Mouse (Mus musculus): ENCODE data around the gene Bcl11a. TPM values are rescaled to one million over a fixed set of nuclear protein-coding genes. Genes with fewer than 3 reads are reported as not detected.

The Bcl11a gene
- polyA plus RNA-seq, 1 experiment = not detected

GRCm38 (mm10) chr11:24092618-24093017 is 14.8 kb downstream of the Bcl11a start:
- H3K79me2 ChIP-seq (ENCODE audit: control insufficient read depth, insufficient read depth) = no peaks in the 10 kb centered on the region
- TF ChIP-seq MYOD1 (IDR thresholded peaks at IDR 0.05; ENCODE audit: control insufficient read depth in 1 of 3, insufficient read length in 2 of 3, low read depth in 2 of 3) = no peak
- H3K4me2 ChIP-seq (ENCODE audit: low read depth) = no peak overlapping the region
- H3K36me3 ChIP-seq (ENCODE audit: control insufficient read depth, insufficient read depth) = no peaks in the 10 kb centered on the region
- no peaks in the 10 kb centered on the region for H3K27me3 ChIP-seq (ENCODE audit: control insufficient read depth, insufficient read depth, insufficient read length)
- H3ac ChIP-seq (ENCODE audit: control insufficient read depth, insufficient read length) = no peak overlapping the region
- H3K4me3 ChIP-seq = no peak overlapping the region

GRCm38 (mm10) chr11:24094086-24094487 is 16.2 kb downstream of the Bcl11a start:
- no peaks in the 10 kb centered on the region for H3K79me2 ChIP-seq (ENCODE audit: control insufficient read depth, insufficient read depth)
- H3ac ChIP-seq (ENCODE audit: control insufficient read depth, insufficient read length) = no peak overlapping the region
- H3K27me3 ChIP-seq (ENCODE audit: control insufficient read depth, insufficient read depth, insufficient read length) = no peaks in the 10 kb centered on the region
- TF ChIP-seq MYOD1 (IDR thresholded peaks at IDR 0.05; ENCODE audit: control insufficient read depth in 1 of 3, insufficient read length in 2 of 3, low read depth in 2 of 3) = no peak
- no peak overlapping the region for H3K4me2 ChIP-seq (ENCODE audit: low read depth)
- no peaks in the 10 kb centered on the region for H3K36me3 ChIP-seq (ENCODE audit: control insufficient read depth, insufficient read depth)
- no peak overlapping the region for H3K4me3 ChIP-seq

- Histone ChIP-seq H3K36me3 (ENCODE audit: control insufficient read depth, insufficient read depth) (no peaks in the 10 kb centered on the region), H3ac (ENCODE audit: control insufficient read depth, insufficient read length) (no peak overlapping the region), H3K4me2 (ENCODE audit: low read depth) (no peak overlapping the region), H3K79me2 (ENCODE audit: control insufficient read depth, insufficient read depth) (no peaks in the 10 kb centered on the region), H3K27me3 (ENCODE audit: control insufficient read depth, insufficient read depth, insufficient read length) (no peaks in the 10 kb centered on the region), H3K4me3 (no peak overlapping the region)
- no peak for TF ChIP-seq USF1 (IDR thresholded peaks at IDR 0.05; ENCODE audit: low read depth)
- no peak for TF ChIP-seq TCF3 (IDR thresholded peaks at IDR 0.05; ENCODE audit: insufficient read length, low read depth)
- no peak for TF ChIP-seq MYOD1 (IDR thresholded peaks at IDR 0.05; ENCODE audit: control insufficient read depth in 1 of 3, insufficient read length in 2 of 3, low read depth in 2 of 3)
- TF ChIP-seq E2F4 (IDR thresholded peaks at IDR 0.05; ENCODE audit: insufficient read depth) = no peak
- TF ChIP-seq CEBPB (IDR thresholded peaks at IDR 0.05; ENCODE audit: insufficient read depth, poor library complexity, severe bottlenecking) = no peak
- no peak for TF ChIP-seq SRF (IDR thresholded peaks at IDR 0.05; ENCODE audit: control insufficient read depth, insufficient read length, low read depth)
Observed at GRCm38 (mm10) chr11:24095236-24095635, 17.4 kb downstream of the Bcl11a start.

GRCm38 (mm10) chr11:24095656-24096353 is 17.9 kb downstream of the Bcl11a start:
- no peak overlapping the region for H3ac ChIP-seq (ENCODE audit: control insufficient read depth, insufficient read length)
- H3K4me3 ChIP-seq = no peak overlapping the region
- TF ChIP-seq SRF (IDR thresholded peaks at IDR 0.05; ENCODE audit: control insufficient read depth, insufficient read length, low read depth) = no peak
- TF ChIP-seq E2F4 (IDR thresholded peaks at IDR 0.05; ENCODE audit: insufficient read depth) = no peak
- no peak for TF ChIP-seq USF1 (IDR thresholded peaks at IDR 0.05; ENCODE audit: low read depth)
- no peak for TF ChIP-seq MYOG (IDR thresholded peaks at IDR 0.05; ENCODE audit: control insufficient read depth in 1 of 3, insufficient read depth in 1 of 3, insufficient read length in 2 of 3, low read depth in 2 of 3)
- no peak for TF ChIP-seq TCF12 (IDR thresholded peaks at IDR 0.05; ENCODE audit: insufficient read depth, poor library complexity, severe bottlenecking)
- no peak for TF ChIP-seq REST (IDR thresholded peaks at IDR 0.05; ENCODE audit: insufficient read depth, insufficient read length)
- TF ChIP-seq MAX (IDR thresholded peaks at IDR 0.05; ENCODE audit: low read depth) = no peak
- TF ChIP-seq POLR2AphosphoS2 (IDR thresholded peaks at IDR 0.05; ENCODE audit: insufficient read length, low read depth) = no peak
- TF ChIP-seq POLR2A (IDR thresholded peaks at IDR 0.05; ENCODE audit: insufficient read length, low read depth) = no peak
- no peak for TF ChIP-seq CEBPB (IDR thresholded peaks at IDR 0.05; ENCODE audit: insufficient read depth, poor library complexity, severe bottlenecking)
- no peak for TF ChIP-seq TCF3 (IDR thresholded peaks at IDR 0.05; ENCODE audit: insufficient read length, low read depth)
- no peak for TF ChIP-seq MYOD1 (IDR thresholded peaks at IDR 0.05; ENCODE audit: control insufficient read depth in 1 of 3, insufficient read length in 2 of 3, low read depth in 2 of 3)
- H3K36me3 ChIP-seq (ENCODE audit: control insufficient read depth, insufficient read depth) = no peaks in the 10 kb centered on the region
- H3K4me2 ChIP-seq (ENCODE audit: low read depth) = no peak overlapping the region
- no peaks in the 10 kb centered on the region for H3K79me2 ChIP-seq (ENCODE audit: control insufficient read depth, insufficient read depth)
- H3K27me3 ChIP-seq (ENCODE audit: control insufficient read depth, insufficient read depth, insufficient read length) = no peaks in the 10 kb centered on the region

- Histone ChIP-seq H3K4me3 (no peak overlapping the region), H3ac (ENCODE audit: control insufficient read depth, insufficient read length) (no peak overlapping the region), H3K36me3 (ENCODE audit: control insufficient read depth, insufficient read depth) (no peaks in the 10 kb centered on the region), H3K27me3 (ENCODE audit: control insufficient read depth, insufficient read depth, insufficient read length) (no peaks in the 10 kb centered on the region), H3K79me2 (ENCODE audit: control insufficient read depth, insufficient read depth) (no peaks in the 10 kb centered on the region), H3K4me2 (ENCODE audit: low read depth) (no peak overlapping the region)
- TF ChIP-seq SRF (IDR thresholded peaks at IDR 0.05; ENCODE audit: control insufficient read depth, insufficient read length, low read depth) = no peak
- no peak for TF ChIP-seq POLR2AphosphoS2 (IDR thresholded peaks at IDR 0.05; ENCODE audit: insufficient read length, low read depth)
- TF ChIP-seq CEBPB (IDR thresholded peaks at IDR 0.05; ENCODE audit: insufficient read depth, poor library complexity, severe bottlenecking) = no peak
- TF ChIP-seq MYOD1 (IDR thresholded peaks at IDR 0.05; ENCODE audit: control insufficient read depth in 1 of 3, insufficient read length in 2 of 3, low read depth in 2 of 3) = no peak
- no peak for TF ChIP-seq MYOG (IDR thresholded peaks at IDR 0.05; ENCODE audit: control insufficient read depth in 1 of 3, insufficient read depth in 1 of 3, insufficient read length in 2 of 3, low read depth in 2 of 3)
- TF ChIP-seq POLR2A (IDR thresholded peaks at IDR 0.05; ENCODE audit: insufficient read length, low read depth) = no peak
Observed at GRCm38 (mm10) chr11:24096483-24096882, 18.6 kb downstream of the Bcl11a start.
